Comparison of ENCODE assay signal across 8 mouse cellular contexts in genomic region chr7:105640894-105641255, GRCm38 (mm10). TPM values are rescaled to one million over a fixed set of nuclear protein-coding genes. Genes with fewer than 3 reads are reported as not detected.
A peak's percentile ranks its signal among the peaks of the same experiment; 100 is the strongest.
DNase-seq lines count a peak whose midpoint lies in the region; ATAC-seq and TF ChIP-seq lines count a peak whose summit lies in the region.

No protein-coding gene starts in this region.

- no peaks in the 10 kb centered on the region for H3K27me3 ChIP-seq in heart, embryonic 11.5 days (ENCODE audit: control insufficient read depth, insufficient read depth, low read length)
- no peaks in the 10 kb centered on the region for H3K27me3 ChIP-seq in MEL (ENCODE audit: control insufficient read depth in 1 of 2, insufficient read depth in 2 of 2, low read length in 2 of 2)
- no peaks in the 10 kb centered on the region for H3K27me3 ChIP-seq in erythroblast, embryonic 14.5 days (ENCODE audit: control insufficient read depth)
- no peaks in the 10 kb centered on the region for H3K27me3 ChIP-seq in kidney, adult 2 months (replicated peaks; ENCODE audit: control insufficient read depth, insufficient read depth, low read length)
- H3K27me3 ChIP-seq in midbrain, embryonic 10.5 days (ENCODE audit: low read depth, poor library complexity, severe bottlenecking): peaks cover 2% of the 10 kb centered on the region; the same call in 1 of the 2 replicates

- peak overlapping the region; percentile 90 for H3K4me2 ChIP-seq in heart, embryonic 11.5 days

- under 1% methylated on average over 18 of the region's 18 CpGs for WGBS in heart, embryonic 11.5 days (ENCODE audit: insufficient replicate concordance)
- WGBS in kidney, adult 2 months: under 1% methylated on average over 18 of the region's 18 CpGs
- WGBS in midbrain, embryonic 10.5 days: under 1% methylated on average over 18 of the region's 18 CpGs

- TF ChIP-seq RAD21 in MEL (IDR thresholded peaks at IDR 0.05; ENCODE audit: low read depth, low read length): no peak

- H3K4me1 ChIP-seq in heart, embryonic 11.5 days (ENCODE audit: control insufficient read depth, insufficient read depth, low read length): peaks cover 10% of the 10 kb centered on the region
- H3K4me1 ChIP-seq in MEL (ENCODE audit: control insufficient read depth in 1 of 2, insufficient read depth in 2 of 2, low read length in 2 of 2): peaks cover 2 to 17% of the 10 kb centered on the region in 2 experiments; a peak in 2 of 4 replicates
- H3K4me1 ChIP-seq in erythroblast, embryonic 14.5 days (ENCODE audit: control insufficient read depth): peaks cover 42% of the 10 kb centered on the region
- H3K4me1 ChIP-seq in kidney, adult 2 months (ENCODE audit: control insufficient read depth, insufficient read depth, low read length): no peaks in the 10 kb centered on the region; the same call in 1 of the 2 replicates
- H3K4me1 ChIP-seq in midbrain, embryonic 10.5 days: peaks cover 26% of the 10 kb centered on the region

- H3K4me3 ChIP-seq in heart, embryonic 11.5 days (ENCODE audit: low read depth, low read length): peak overlapping the region; percentile 78
- peak overlapping the region; percentile 84 to 89 for H3K4me3 ChIP-seq in MEL (ENCODE audit: control insufficient read depth in 1 of 2, insufficient read depth in 1 of 2, low read depth in 2 of 2, low read length in 2 of 2)
- H3K4me3 ChIP-seq in erythroblast, embryonic 14.5 days (replicated peaks): peak overlapping the region; percentile 73
- H3K4me3 ChIP-seq in kidney, adult 2 months (ENCODE audit: insufficient read depth, low read depth, low read length): peak overlapping the region; percentile 94
- H3K4me3 ChIP-seq in midbrain, embryonic 10.5 days: peak overlapping the region; percentile 83

- H3K27ac ChIP-seq in heart, embryonic 11.5 days (ENCODE audit: low read depth, low read length): peak overlapping the region; percentile 82
- peak overlapping the region; percentile 86 for H3K27ac ChIP-seq in MEL (ENCODE audit: control insufficient read depth, low read depth, low read length)
- peak overlapping the region; percentile 87 for H3K27ac ChIP-seq in kidney, adult 2 months (ENCODE audit: insufficient read depth, low read depth, low read length)
- peak overlapping the region; percentile 89 for H3K27ac ChIP-seq in midbrain, embryonic 10.5 days (replicated peaks)

- peak; percentile 27 for ATAC-seq in heart, embryonic 11.5 days (replicated peaks; ENCODE audit: insufficient number of reproducible peaks, low FRiP score, low TSS enrichment)

- H3K36me3 ChIP-seq in heart, embryonic 11.5 days (ENCODE audit: control insufficient read depth, insufficient read depth, low read length): peaks cover 10% of the 10 kb centered on the region
- peaks cover 0 to 19% of the 10 kb centered on the region in 2 experiments; a peak in 2 of 4 replicates for H3K36me3 ChIP-seq in MEL (ENCODE audit: control insufficient read depth in 1 of 2, insufficient read depth in 2 of 2, low read length in 2 of 2)
- H3K36me3 ChIP-seq in erythroblast, embryonic 14.5 days (ENCODE audit: control insufficient read depth): peaks cover 53% of the 10 kb centered on the region
- no peaks in the 10 kb centered on the region; the same call in 1 of the 2 replicates for H3K36me3 ChIP-seq in kidney, adult 2 months (ENCODE audit: control insufficient read depth, insufficient read depth, low read length)
- H3K36me3 ChIP-seq in midbrain, embryonic 10.5 days: peaks cover 42% of the 10 kb centered on the region

- peaks cover 27% of the 10 kb centered on the region for H3K79me2 ChIP-seq in MEL (ENCODE audit: control insufficient read depth, insufficient read depth, low read length, poor library complexity)

- intact Hi-C loops in heart, postnatal 25 days (cut with DNase I): loop anchor here (5.0 kb wide), 2 partner anchors 96 to 171 kb away; partner anchors contain the start of genes Ilk, Mrpl17 and Rrp8

- TF ChIP-seq CTCF in MEL (IDR thresholded peaks at IDR 0.05 in 2 of 3, conservative IDR thresholded peaks at IDR 0.05 in 1 of 3; ENCODE audit: control insufficient read depth in 1 of 3, insufficient read depth in 1 of 3, low read depth in 2 of 3, low read length in 3 of 3, poor library complexity in 1 of 3, severe bottlenecking in 1 of 3): no peak
- no peak for TF ChIP-seq CTCF in kidney, adult 2 months (conservative IDR thresholded peaks at IDR 0.05; ENCODE audit: insufficient read depth, insufficient read length, low read depth, low read length)

- no peaks in the 10 kb centered on the region for H3K9me3 ChIP-seq in heart, embryonic 11.5 days (replicated peaks; ENCODE audit: control insufficient read depth, low read length)
- no peaks in the 10 kb centered on the region for H3K9me3 ChIP-seq in MEL (replicated peaks; ENCODE audit: insufficient read depth, low read length)
- H3K9me3 ChIP-seq in erythroblast, embryonic 14.5 days (ENCODE audit: control insufficient read depth, low read length): no peaks in the 10 kb centered on the region
- H3K9me3 ChIP-seq in midbrain, embryonic 10.5 days (replicated peaks): no peaks in the 10 kb centered on the region

- TF ChIP-seq POLR2A in MEL (IDR thresholded peaks at IDR 0.05; ENCODE audit: control insufficient read depth in 1 of 2, insufficient read depth in 1 of 2, low read depth in 1 of 2, low read length in 2 of 2, poor library complexity in 1 of 2): no peak
- no peak for TF ChIP-seq POLR2A in kidney, adult 2 months (IDR thresholded peaks at IDR 0.05; ENCODE audit: low read depth, low read length)

- no peak for TF ChIP-seq EP300 in MEL (IDR thresholded peaks at IDR 0.05; ENCODE audit: low read depth in 1 of 2, low read length in 2 of 2)

- no peak for DNase-seq in heart, postnatal 25 days (ENCODE audit: low spot score)
- no peak for DNase-seq in MEL (ENCODE audit: low read depth, low spot score)
- peak; percentile 27 for DNase-seq in kidney, adult 2 months
- no peak for DNase-seq in midbrain, embryonic 10.5 days (ENCODE audit: low spot score)
- no peak for DNase-seq in c-Kit-positive CD71-positive TER-119-positive erythroid progenitor cells, embryonic 14.5 days (ENCODE audit: low spot score)
- DNase-seq in right cerebral cortex, postnatal 10 days (ENCODE audit: low spot score in 2 of 2): no peak

- peak overlapping the region; percentile 88 for H3K9ac ChIP-seq in heart, embryonic 11.5 days (ENCODE audit: low read depth, low read length)
- H3K9ac ChIP-seq in MEL (ENCODE audit: control insufficient read depth, low read depth, low read length, poor library complexity, severe bottlenecking): peak overlapping the region; percentile 90

TF ChIP-seq in MEL, 35 proteins besides CTCF, POLR2A, EP300 and RAD21 (continues in another document):
- TF ChIP-seq E2F4 (IDR thresholded peaks at IDR 0.05; ENCODE audit: borderline replicate concordance, low read depth, low read length) (no peak), GATA1 (IDR thresholded peaks at IDR 0.05; ENCODE audit: low read depth, low read length) (no peak), ZMIZ1 (IDR thresholded peaks at IDR 0.05; ENCODE audit: low read depth, low read length) (no peak)

RNA-seq across cellular contexts. Expression of gene Gm45799, which starts 0.5 kb away (rescaled TPM):
- polyA plus RNA-seq in heart, embryonic 11.5 days (2014; fragmentation: Nextera tagmentation; extraction: Ambion mirVana): 30.2 and 39.0 TPM in 2 replicates
- total RNA-seq in heart, postnatal 25 days (2021): 1 to 10 TPM; 3.3 to 4.0 TPM
- total RNA-seq in MEL (2012; rRNA removed): 59.1 and 67.2 TPM in 2 replicates
- polyA plus RNA-seq in MEL (2012; ENCODE audit: insufficient read depth in 1 of 2, insufficient read length in 2 of 2, low read depth in 1 of 2, low replicate concordance in 2 of 2, missing spikeins in 1 of 2): 100 to 1,000 TPM in 1 of 2 experiments, not detected in 1; 109 TPM
- polyA plus RNA-seq in erythroblast, embryonic 14.5 days (2012): 2.6 and 14.1 TPM in 2 replicates
- 216 and 222 TPM in 2 replicates for polyA plus RNA-seq in kidney, adult 2 months (2012; rRNA removed)
- polyA plus RNA-seq in midbrain, embryonic 10.5 days (2016; fragmentation: Nextera tagmentation; extraction: Ambion mirVana): 8.1 and 12.0 TPM in 2 replicates

RNA-seq across cellular contexts. Expression of gene Arfip2, which starts 0.7 kb away (rescaled TPM):
- polyA plus RNA-seq in heart, embryonic 11.5 days (2014; fragmentation: Nextera tagmentation; extraction: Ambion mirVana): 48.5 and 57.3 TPM in 2 replicates
- total RNA-seq in heart, postnatal 25 days (2021): 10 to 100 TPM; 16.4 to 17.1 TPM
- total RNA-seq in MEL (2012; rRNA removed): 75.6 and 78.4 TPM in 2 replicates
- 100 to 1,000 TPM in 1 of 2 experiments, not detected in 1; 108 TPM for polyA plus RNA-seq in MEL (2012; ENCODE audit: insufficient read depth in 1 of 2, insufficient read length in 2 of 2, low read depth in 1 of 2, low replicate concordance in 2 of 2, missing spikeins in 1 of 2)
- polyA plus RNA-seq in erythroblast, embryonic 14.5 days (2012): 1.5 and 1.7 TPM in 2 replicates
- polyA plus RNA-seq in kidney, adult 2 months (2012; rRNA removed): 65.6 and 67.0 TPM in 2 replicates
- polyA plus RNA-seq in midbrain, embryonic 10.5 days (2016; fragmentation: Nextera tagmentation; extraction: Ambion mirVana): 57.5 and 67.3 TPM in 2 replicates

RNA-seq across cellular contexts. Expression of gene Timm10b, which starts 1.0 kb away (rescaled TPM):
- 151 and 160 TPM in 2 replicates for polyA plus RNA-seq in heart, embryonic 11.5 days (2014; fragmentation: Nextera tagmentation; extraction: Ambion mirVana)
- 10 to 100 TPM; 80.9 to 90.1 TPM for total RNA-seq in heart, postnatal 25 days (2021)
- 103 and 107 TPM in 2 replicates for total RNA-seq in MEL (2012; rRNA removed)
- polyA plus RNA-seq in MEL (2012; ENCODE audit: insufficient read depth in 1 of 2, insufficient read length in 2 of 2, low read depth in 1 of 2, low replicate concordance in 2 of 2, missing spikeins in 1 of 2): 100 to 1,000 TPM in 1 of 2 experiments, not detected in 1; 135 TPM
- 24.4 and 28.7 TPM in 2 replicates for polyA plus RNA-seq in erythroblast, embryonic 14.5 days (2012)
- polyA plus RNA-seq in kidney, adult 2 months (2012; rRNA removed): 108 and 115 TPM in 2 replicates
- polyA plus RNA-seq in midbrain, embryonic 10.5 days (2016; fragmentation: Nextera tagmentation; extraction: Ambion mirVana): 164 TPM in 2 replicates

RNA-seq across cellular contexts. Expression of gene Trim3, which starts 7.5 kb away (rescaled TPM):
- polyA plus RNA-seq in heart, embryonic 11.5 days (2014; fragmentation: Nextera tagmentation; extraction: Ambion mirVana): 20.2 and 23.7 TPM in 2 replicates
- total RNA-seq in heart, postnatal 25 days (2021): 10 to 100 TPM; 22.8 to 24.3 TPM
- total RNA-seq in MEL (2012; rRNA removed): 7.0 and 7.5 TPM in 2 replicates
- 10 to 100 TPM in 1 of 2 experiments, not detected in 1; 15.4 TPM for polyA plus RNA-seq in MEL (2012; ENCODE audit: insufficient read depth in 1 of 2, insufficient read length in 2 of 2, low read depth in 1 of 2, low replicate concordance in 2 of 2, missing spikeins in 1 of 2)
- 0.06 and 0.10 TPM in 2 replicates for polyA plus RNA-seq in erythroblast, embryonic 14.5 days (2012)
- polyA plus RNA-seq in kidney, adult 2 months (2012; rRNA removed): 43.9 and 62.0 TPM in 2 replicates
- polyA plus RNA-seq in midbrain, embryonic 10.5 days (2016; fragmentation: Nextera tagmentation; extraction: Ambion mirVana): 30.3 and 36.0 TPM in 2 replicates

RNA-seq across cellular contexts. Expression of gene Dnhd1, which starts 9.8 kb away (rescaled TPM):
- 0.87 and 1.1 TPM in 2 replicates for polyA plus RNA-seq in heart, embryonic 11.5 days (2014; fragmentation: Nextera tagmentation; extraction: Ambion mirVana)
- total RNA-seq in heart, postnatal 25 days (2021): under 1 TPM; 0.65 to 0.73 TPM
- total RNA-seq in MEL (2012; rRNA removed): 1.5 and 1.7 TPM in 2 replicates
- 1 to 10 TPM in 1 of 2 experiments, not detected in 1; 2.6 TPM for polyA plus RNA-seq in MEL (2012; ENCODE audit: insufficient read depth in 1 of 2, insufficient read length in 2 of 2, low read depth in 1 of 2, low replicate concordance in 2 of 2, missing spikeins in 1 of 2)
- polyA plus RNA-seq in erythroblast, embryonic 14.5 days (2012): not detected in 2 replicates
- polyA plus RNA-seq in kidney, adult 2 months (2012; rRNA removed): 2.3 and 2.8 TPM in 2 replicates
- 0.40 and 0.41 TPM in 2 replicates for polyA plus RNA-seq in midbrain, embryonic 10.5 days (2016; fragmentation: Nextera tagmentation; extraction: Ambion mirVana)
